Mouse (Mus musculus) kidney, postnatal 0 days (tissue): ENCODE measurements at regions not wholly inside any gene's neighbourhood (a gene's known extent, or its start where the extent isn't known, plus 50 kb on each side); places are given as distances from the start of the nearest gene placed in this dataset.

Experiments
- ATAC-seq: fragments of 200-750 bp; cut with Nextera tagmentation; replicated peaks from 2 replicates; pipeline ENCODE4 v1.8.0; 2017; ENCODE audit warnings: low read depth, moderate number of reproducible peaks, moderate TSS enrichment, moderate library complexity; ENCODE audit not compliant: low FRiP score
- DNase-seq: peaks from one replicate; pipeline ENCODE4 v3.0.0-alpha.2; 2016; ENCODE audit warnings: low spot score
- H3K27ac ChIP-seq: fragments of 300-500 bp; sonication (generic); 2 replicates; pipeline ENCODE4 v1.5.1; 2014; ENCODE audit warnings: mild to moderate bottlenecking
- H3K27me3 ChIP-seq: fragments of 300-500 bp; sonication (generic); 2 replicates; pipeline ENCODE4 v1.6.1; 2014; ENCODE audit warnings: low read length, mixed read lengths; ENCODE audit not compliant: insufficient read depth
- H3K36me3 ChIP-seq: fragments of 300-500 bp; sonication (generic); 2 replicates; pipeline ENCODE4 v1.6.1; 2014; ENCODE audit warnings: low read length, mixed read lengths; ENCODE audit not compliant: insufficient read depth
- H3K4me1 ChIP-seq: fragments of 300-500 bp; sonication (generic); replicated peaks from 2 replicates; pipeline ENCODE4 v1.6.1; 2014; ENCODE audit warnings: antibody characterized with exemption, low read length, mixed read lengths; ENCODE audit not compliant: insufficient read depth
- H3K4me2 ChIP-seq: fragments of 300-500 bp; sonication (generic); 2 replicates; pipeline ENCODE4 v1.6.1; 2014; ENCODE audit warnings: mild to moderate bottlenecking, low read length, moderate library complexity, mixed read lengths
- H3K4me3 ChIP-seq: fragments of 300-500 bp; sonication (generic); replicated peaks from 2 replicates; pipeline ENCODE4 v1.5.1; 2014; ENCODE audit warnings: low read depth, low read length
- H3K9ac ChIP-seq: fragments of 300-500 bp; sonication (generic); 2 replicates; pipeline ENCODE4 v1.6.1; 2014; ENCODE audit warnings: low read depth, low read length
- H3K9me3 ChIP-seq: fragments of 300-500 bp; sonication (generic); replicated peaks from 2 replicates; pipeline ENCODE4 v1.6.1; 2016; ENCODE audit warnings: low read length, inconsistent platforms, mixed read lengths
- CTCF ChIP-seq: IDR thresholded peaks from 2 replicates; pipeline ENCODE4 v1.5.1; 2016; ENCODE audit warnings: antibody characterized with exemption, low read depth, mild to moderate bottlenecking, moderate library complexity
- WGBS: fragments of 180-500 bp; shearing (Covaris S2); extraction: QIAGEN DNeasy Blood & Tissue Kit; methylation state at CpG from one replicate; pipeline ENCODE4 v1.1.7; 2014; 5-methylcytosine and 5-hydroxymethylcytosine counted together

DNA sequence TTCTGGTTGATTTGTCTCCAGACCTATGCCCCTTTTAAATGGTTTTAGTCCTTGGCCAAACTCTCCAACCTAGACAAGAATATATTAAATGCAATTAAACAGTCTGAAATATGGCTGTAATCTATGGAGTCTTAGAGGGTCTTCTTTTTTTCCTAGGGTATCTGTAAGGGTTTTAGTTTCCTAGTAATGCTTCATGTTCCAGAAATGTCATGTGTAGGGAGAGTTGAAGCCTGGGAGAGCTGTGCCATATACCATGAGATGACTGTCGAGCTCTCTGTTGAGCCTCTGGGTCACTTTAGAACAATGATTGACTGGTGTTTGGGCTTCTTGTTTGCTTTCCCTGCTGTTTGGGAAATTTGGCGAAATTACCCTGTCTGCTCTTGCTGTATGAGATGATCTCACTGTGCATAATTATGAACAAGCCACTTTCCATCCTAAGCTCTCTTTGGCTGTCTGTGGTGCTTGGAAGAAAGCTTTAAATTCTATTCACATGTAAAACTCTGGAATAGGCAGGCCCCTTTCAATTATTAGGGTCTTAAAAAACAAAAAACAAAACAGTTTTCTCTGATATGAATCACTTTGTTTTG lies 74.9 kb upstream of the Pld5 start:
- H3K9ac ChIP-seq: no peak overlapping the region
- DNase-seq: peak; percentile 50
- no peaks in the 10 kb centered on the region for H3K36me3 ChIP-seq
- H3K9me3 ChIP-seq: no peaks in the 10 kb centered on the region
- no peak for TF ChIP-seq CTCF
- H3K4me2 ChIP-seq: no peak overlapping the region
- no peaks in the 10 kb centered on the region for H3K27me3 ChIP-seq
- no peak overlapping the region for H3K4me3 ChIP-seq
- H3K27ac ChIP-seq: no peak overlapping the region
- no peaks in the 10 kb centered on the region for H3K4me1 ChIP-seq
- ATAC-seq: no peak
- 37% methylated on average over 2 of the region's 2 CpGs for WGBS

DNA sequence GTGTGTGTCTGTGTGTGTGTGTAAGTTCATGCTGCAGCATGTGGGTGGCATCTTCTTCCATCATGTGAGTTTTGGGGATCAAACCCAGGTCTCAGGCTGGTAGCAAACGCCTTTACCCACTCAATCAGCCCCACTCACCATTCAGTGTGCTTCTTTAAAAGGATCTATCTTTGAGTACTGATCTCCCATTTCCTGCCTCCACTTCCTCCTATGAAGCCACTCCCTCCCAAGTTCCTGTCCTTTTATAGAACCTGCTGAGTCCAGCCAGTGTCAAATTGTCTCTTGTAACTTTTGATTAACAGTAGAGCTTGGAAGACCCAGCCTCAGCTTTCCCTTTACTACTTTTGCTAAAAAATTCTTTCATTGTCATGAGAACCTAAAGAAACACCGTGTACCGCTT lies 73.0 kb upstream of the Pld5 start:
- Histone ChIP-seq H3K4me2 (no peak overlapping the region), H3K9ac (no peak overlapping the region), H3K4me1 (no peaks in the 10 kb centered on the region), H3K36me3 (no peaks in the 10 kb centered on the region), H3K9me3 (no peaks in the 10 kb centered on the region), H3K4me3 (no peak overlapping the region), H3K27ac (no peak overlapping the region), H3K27me3 (no peaks in the 10 kb centered on the region)
- TF ChIP-seq CTCF: no peak
- DNase-seq (peak; percentile 12), ATAC-seq (no peak)
- WGBS: 74% methylated on average over 3 of the region's 3 CpGs

DNA sequence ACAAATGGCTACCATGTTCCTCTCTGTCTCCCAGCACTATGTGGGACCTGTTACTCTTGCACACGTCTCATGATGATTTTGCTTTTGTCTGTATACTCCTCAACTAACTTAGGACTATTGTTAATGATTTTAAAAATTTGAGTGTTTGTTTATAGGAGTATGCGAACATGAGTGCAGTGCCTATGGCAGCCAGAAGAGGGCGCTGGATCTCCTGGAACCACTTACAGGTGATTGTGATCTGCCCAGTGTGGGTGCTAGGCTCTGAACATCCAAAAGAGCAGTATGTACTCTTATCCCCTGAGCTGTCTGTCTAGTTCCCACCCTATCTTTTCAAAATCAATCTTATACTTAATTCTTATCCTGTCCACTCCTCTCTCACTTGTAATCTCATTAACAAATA lies 56.2 kb upstream of the Pld5 start:
- ATAC-seq (no peak), DNase-seq (no peak)
- no peak overlapping the region for H3K4me2 ChIP-seq
- no peak overlapping the region for H3K9ac ChIP-seq
- 82% methylated on average over 3 of the region's 3 CpGs for WGBS
- H3K27ac ChIP-seq: no peak overlapping the region
- no peaks in the 10 kb centered on the region for H3K36me3 ChIP-seq
- TF ChIP-seq CTCF: peak; percentile 41; the same call in 1 of the 2 replicates
- H3K4me3 ChIP-seq: no peak overlapping the region
- H3K4me1 ChIP-seq: no peaks in the 10 kb centered on the region
- H3K9me3 ChIP-seq: no peaks in the 10 kb centered on the region
- H3K27me3 ChIP-seq: no peaks in the 10 kb centered on the region
